Mouse (Mus musculus) neural tube, embryonic 15.5 days (tissue): Measurements from ENCODE around the gene Prune1. TPM values are rescaled to one million over a fixed set of nuclear protein-coding genes. Genes with fewer than 3 reads are reported as not detected.
A peak's percentile ranks its signal among the peaks of the same experiment; 100 is the strongest.

ENCODE experiments used
- ATAC-seq: fragments of 200-750 bp; cut with Nextera tagmentation; 2 replicates; pipeline ENCODE4 v1.8.0; 2017; ENCODE audit warnings: mild to moderate bottlenecking, moderate TSS enrichment, moderate library complexity; ENCODE audit not compliant: low FRiP score
- H3K27ac ChIP-seq: fragments of 300-500 bp; sonication (generic); replicated peaks from 2 replicates; pipeline ENCODE4 v1.5.1; 2015; ENCODE audit warnings: mild to moderate bottlenecking, inconsistent platforms
- H3K27me3 ChIP-seq: fragments of 300-500 bp; sonication (generic); replicated peaks from 2 replicates; pipeline ENCODE4 v1.6.1; 2015; ENCODE audit warnings: inconsistent platforms
- H3K36me3 ChIP-seq: fragments of 300-500 bp; sonication (generic); 2 replicates; pipeline ENCODE4 v1.6.1; 2015; ENCODE audit warnings: inconsistent platforms
- H3K4me1 ChIP-seq: fragments of 300-500 bp; sonication (generic); 2 replicates; pipeline ENCODE4 v1.6.1; 2015; ENCODE audit warnings: inconsistent platforms
- H3K4me2 ChIP-seq: fragments of 300-500 bp; sonication (generic); 2 replicates; pipeline ENCODE4 v1.6.1; 2015; ENCODE audit warnings: inconsistent platforms, mild to moderate bottlenecking, moderate library complexity
- H3K4me3 ChIP-seq: fragments of 300-500 bp; sonication (generic); replicated peaks from 2 replicates; pipeline ENCODE4 v1.5.1; 2015; ENCODE audit warnings: mild to moderate bottlenecking, inconsistent platforms
- H3K9ac ChIP-seq: fragments of 300-500 bp; sonication (generic); replicated peaks from 2 replicates; pipeline ENCODE4 v1.6.1; 2015; ENCODE audit warnings: mild to moderate bottlenecking, inconsistent platforms
- H3K9me3 ChIP-seq: fragments of 300-500 bp; sonication (generic); replicated peaks from 2 replicates; pipeline ENCODE4 v1.6.1; 2016; ENCODE audit warnings: inconsistent platforms
- WGBS: fragments of 180-500 bp; shearing (Covaris S2); methylation state at CpG from one replicate; pipeline ENCODE4 v1.1.7; 2015; ENCODE audit warnings: mixed read lengths; 5-methylcytosine and 5-hydroxymethylcytosine counted together
- polyA plus RNA-seq: library from polyadenylated mRNA; unstranded; fragments of >200 nt; fragmentation: Nextera tagmentation; extraction: Ambion mirVana; gene quantifications from 2 replicates; pipeline ENCODE4 v1.2.1, GENCODE M21; 2015

Prune1 gene
- polyA plus RNA-seq, result 57.3 and 61.7 TPM in 2 replicates

GRCm38 (mm10) chr3:95281216-95282126, at the start of gene Prune1, which contains the start of gene Mindy1:
TSS of gene Prune1 (minus strand) at chr3:95282076.
TSS of gene Mindy1 (plus strand) at chr3:95281345.
- peak within 1 kb of the TSS; percentile 86 for H3K27ac ChIP-seq
- under 1% methylated on average over 53 of the region's 53 CpGs for WGBS
- H3K27me3 ChIP-seq, result no peaks in the 10 kb centered on the region
- peak within 1 kb of the TSS; percentile 76 for H3K4me2 ChIP-seq
- peak within 1 kb of the TSS; percentile 75 for H3K9ac ChIP-seq
- no peaks in the 10 kb centered on the region for H3K9me3 ChIP-seq
- no peaks in the 10 kb centered on the region for H3K36me3 ChIP-seq
- H3K4me1 ChIP-seq, result peaks cover 36% of the 10 kb centered on the region
- ATAC-seq, result peak; percentile 90
- peak within 1 kb of the TSS; percentile 59 for H3K4me3 ChIP-seq

- Histone ChIP-seq H3K27ac (no peak overlapping the region), H3K36me3 (peaks cover 79% of the 10 kb centered on the region), H3K9me3 (no peaks in the 10 kb centered on the region), H3K4me3 (no peak overlapping the region), H3K9ac (no peak overlapping the region), H3K4me1 (no peaks in the 10 kb centered on the region), H3K27me3 (no peaks in the 10 kb centered on the region), H3K4me2 (no peak overlapping the region)
- ATAC-seq, result no peak
- 90% methylated on average over 1 of the region's 1 CpGs for WGBS
These were observed 49.7 kb upstream of the Prune1 start for GRCm38 (mm10) chr3:95331528-95331927.

GRCm38 (mm10) chr3:95328803-95329404, 47.0 kb upstream of the Prune1 start:
- Histone ChIP-seq H3K4me2 (no peak overlapping the region), H3K9me3 (no peaks in the 10 kb centered on the region), H3K27me3 (no peaks in the 10 kb centered on the region), H3K4me3 (no peak overlapping the region), H3K27ac (no peak overlapping the region), H3K36me3 (peaks cover 81% of the 10 kb centered on the region), H3K9ac (no peak overlapping the region), H3K4me1 (no peaks in the 10 kb centered on the region)
- 92% methylated on average over 1 of the region's 1 CpGs for WGBS
- no peak for ATAC-seq

GRCm38 (mm10) chr3:95324454-95325144, 42.7 kb upstream of the Prune1 start:
- Histone ChIP-seq H3K4me1 (0 out of 2 replicates have a peak, but pooled peaks cover 3% of the 10 kb centered on the region), H3K9me3 (no peaks in the 10 kb centered on the region), H3K27ac (no peak overlapping the region), H3K9ac (no peak overlapping the region), H3K4me3 (no peak overlapping the region), H3K27me3 (no peaks in the 10 kb centered on the region), H3K4me2 (no peak overlapping the region), H3K36me3 (peaks cover 91% of the 10 kb centered on the region)
- no peak for ATAC-seq
- 92% methylated on average over 6 of the region's 6 CpGs for WGBS

- Histone ChIP-seq H3K4me2 (no peak overlapping the region), H3K36me3 (peaks cover 85% of the 10 kb centered on the region), H3K4me3 (no peak overlapping the region), H3K9me3 (no peaks in the 10 kb centered on the region), H3K9ac (no peak overlapping the region), H3K27me3 (no peaks in the 10 kb centered on the region), H3K27ac (no peak overlapping the region), H3K4me1 (0 out of 2 replicates have a peak, but pooled peaks cover 3% of the 10 kb centered on the region)
- ATAC-seq, result no peak
- 90% methylated on average over 3 of the region's 3 CpGs for WGBS
These were observed 41.6 kb upstream of the Prune1 start for GRCm38 (mm10) chr3:95323429-95323828.

- H3K27ac ChIP-seq, result no peak overlapping the region
- H3K4me3 ChIP-seq, result no peak overlapping the region
- no peak overlapping the region for H3K9ac ChIP-seq
- H3K4me1 ChIP-seq, result peaks cover 27% of the 10 kb centered on the region
- H3K9me3 ChIP-seq, result no peaks in the 10 kb centered on the region
- peaks cover 52% of the 10 kb centered on the region for H3K36me3 ChIP-seq
- no peak for ATAC-seq
- no peaks in the 10 kb centered on the region for H3K27me3 ChIP-seq
- H3K4me2 ChIP-seq, result no peak overlapping the region
- 77% methylated on average over 12 of the region's 12 CpGs for WGBS
These were observed 38.1 kb upstream of the Prune1 start for GRCm38 (mm10) chr3:95319701-95320625.

GRCm38 (mm10) chr3:95319110-95319509, 37.2 kb upstream of the Prune1 start:
- Histone ChIP-seq H3K36me3 (peaks cover 44% of the 10 kb centered on the region), H3K27me3 (no peaks in the 10 kb centered on the region), H3K27ac (no peak overlapping the region), H3K4me1 (peaks cover 34% of the 10 kb centered on the region), H3K9ac (no peak overlapping the region), H3K4me2 (no peak overlapping the region), H3K9me3 (no peaks in the 10 kb centered on the region), H3K4me3 (no peak overlapping the region)
- 66% methylated on average over 2 of the region's 2 CpGs for WGBS
- no peak for ATAC-seq

GRCm38 (mm10) chr3:95318548-95318947, 36.7 kb upstream of the Prune1 start:
- WGBS, result 54% methylated on average over 6 of the region's 6 CpGs
- H3K27ac ChIP-seq, result no peak overlapping the region
- no peaks in the 10 kb centered on the region for H3K27me3 ChIP-seq
- H3K36me3 ChIP-seq, result peaks cover 38% of the 10 kb centered on the region
- H3K4me2 ChIP-seq, result no peak overlapping the region
- H3K9me3 ChIP-seq, result no peaks in the 10 kb centered on the region
- no peak for ATAC-seq
- H3K4me3 ChIP-seq, result no peak overlapping the region
- H3K9ac ChIP-seq, result no peak overlapping the region
- H3K4me1 ChIP-seq, result peaks cover 34% of the 10 kb centered on the region

GRCm38 (mm10) chr3:95317414-95318080, 35.7 kb upstream of the Prune1 start:
- Histone ChIP-seq H3K9ac (no peak overlapping the region), H3K36me3 (peaks cover 29% of the 10 kb centered on the region), H3K4me1 (peaks cover 34% of the 10 kb centered on the region), H3K27ac (no peak overlapping the region), H3K27me3 (no peaks in the 10 kb centered on the region), H3K4me2 (peak overlapping the region; percentile 24), H3K9me3 (no peaks in the 10 kb centered on the region), H3K4me3 (no peak overlapping the region)
- 25% methylated on average over 12 of the region's 12 CpGs for WGBS
- no peak for ATAC-seq

GRCm38 (mm10) chr3:95315844-95316550, 34.1 kb upstream of the Prune1 start:
- H3K36me3 ChIP-seq, result peaks cover 14% of the 10 kb centered on the region
- peak overlapping the region; percentile 88 for H3K4me3 ChIP-seq
- H3K4me2 ChIP-seq, result peak overlapping the region; percentile 80
- peak overlapping the region; percentile 89 for H3K27ac ChIP-seq
- ATAC-seq, result no peak; the same call in 1 of the 2 replicates
- H3K27me3 ChIP-seq, result no peaks in the 10 kb centered on the region
- peak overlapping the region; percentile 98 for H3K9ac ChIP-seq
- peaks cover 34% of the 10 kb centered on the region for H3K4me1 ChIP-seq
- no peaks in the 10 kb centered on the region for H3K9me3 ChIP-seq
- 17% methylated on average over 9 of the region's 9 CpGs for WGBS
